Mouse (Mus musculus) intestine, embryonic 16.5 days (tissue): Measurements from ENCODE around the gene Pus1. TPM values are rescaled to one million over a fixed set of nuclear protein-coding genes. Genes with fewer than 3 reads are reported as not detected.

ENCODE experiments used
- ATAC-seq: fragments of 200-750 bp; cut with Nextera tagmentation; 2 replicates; pipeline ENCODE4 v1.8.0; 2017; ENCODE audit warnings: moderate TSS enrichment, moderate library complexity
- H3K27ac ChIP-seq: fragments of 300-500 bp; sonication (generic); 2 replicates; pipeline ENCODE4 v1.5.1; 2014; ENCODE audit warnings: mild to moderate bottlenecking, low read length
- H3K27me3 ChIP-seq: fragments of 300-500 bp; sonication (generic); replicated peaks from 2 replicates; pipeline ENCODE4 v1.6.1; 2014; ENCODE audit warnings: low read length, control low read depth, mixed read lengths; ENCODE audit not compliant: control insufficient read depth, insufficient read depth
- H3K36me3 ChIP-seq: fragments of 300-500 bp; sonication (generic); 2 replicates; pipeline ENCODE4 v1.6.1; 2014; ENCODE audit warnings: low read length, control low read depth; ENCODE audit not compliant: control insufficient read depth, insufficient read depth
- H3K4me1 ChIP-seq: fragments of 300-500 bp; sonication (generic); 2 replicates; pipeline ENCODE4 v1.6.1; 2014; ENCODE audit warnings: low read length, control low read depth, mixed read lengths; ENCODE audit not compliant: control insufficient read depth, insufficient read depth
- H3K4me2 ChIP-seq: fragments of 300-500 bp; sonication (generic); 2 replicates; pipeline ENCODE4 v1.6.1; 2014; ENCODE audit warnings: low read depth, low read length, control low read depth
- H3K4me3 ChIP-seq: fragments of 300-500 bp; sonication (generic); 2 replicates; pipeline ENCODE4 v1.5.1; 2014; ENCODE audit warnings: mild to moderate bottlenecking, low read length
- H3K9ac ChIP-seq: fragments of 300-500 bp; sonication (generic); 2 replicates; pipeline ENCODE4 v1.6.1; 2014; ENCODE audit warnings: low read depth, low read length
- H3K9me3 ChIP-seq: fragments of 300-500 bp; sonication (generic); 2 replicates; pipeline ENCODE4 v1.6.1; 2016; ENCODE audit warnings: low read length, control low read depth; ENCODE audit not compliant: control insufficient read depth
- WGBS: fragments of 180-500 bp; shearing (Covaris S2); extraction: QIAGEN DNeasy Blood & Tissue Kit; methylation state at CpG from one replicate; pipeline ENCODE4 v1.1.7; 2014; 5-methylcytosine and 5-hydroxymethylcytosine counted together
- polyA plus RNA-seq: library from polyadenylated mRNA; unstranded; fragments of >200 nt; fragmentation: Nextera tagmentation; extraction: Ambion mirVana; gene quantifications from 2 replicates; pipeline ENCODE4 v1.2.1, GENCODE M21; 2015

Gene Pus1
- polyA plus RNA-seq: 66.8 and 67.0 TPM in 2 replicates

- Histone ChIP-seq H3K4me3 (peak within 1 kb of the TSS; percentile 82), H3K4me1 (0 out of 2 replicates have a peak, but pooled peaks cover 9% of the 10 kb centered on the region), H3K4me2 (peak within 1 kb of the TSS; percentile 87), H3K9me3 (no peaks in the 10 kb centered on the region), H3K9ac (peak within 1 kb of the TSS; percentile 88), H3K27me3 (no peaks in the 10 kb centered on the region), H3K27ac (peak within 1 kb of the TSS; percentile 50), H3K36me3 (peaks cover 13% of the 10 kb centered on the region; the same call in 1 of the 2 replicates)
- WGBS: under 1% methylated on average over 57 of the region's 57 CpGs
- peak; percentile 90 for ATAC-seq
Observed at GRCm38 (mm10) chr5:110779998-110780760, at the start of gene Pus1. Gene Pus1 (minus strand): TSS chr5:110780659.

GRCm38 (mm10) chr5:110827576-110827975 lies 47.1 kb upstream of the Pus1 start:
- 63% methylated on average over 5 of the region's 5 CpGs for WGBS
- no peak overlapping the region for H3K9ac ChIP-seq
- H3K4me3 ChIP-seq: no peak overlapping the region
- peak overlapping the region; percentile 68 for H3K27ac ChIP-seq
- ATAC-seq: peak; percentile 54
- no peaks in the 10 kb centered on the region for H3K27me3 ChIP-seq
- no peak overlapping the region for H3K4me2 ChIP-seq
- H3K36me3 ChIP-seq: no peaks in the 10 kb centered on the region
- no peaks in the 10 kb centered on the region for H3K9me3 ChIP-seq
- H3K4me1 ChIP-seq: peaks cover 14% of the 10 kb centered on the region

DNA sequence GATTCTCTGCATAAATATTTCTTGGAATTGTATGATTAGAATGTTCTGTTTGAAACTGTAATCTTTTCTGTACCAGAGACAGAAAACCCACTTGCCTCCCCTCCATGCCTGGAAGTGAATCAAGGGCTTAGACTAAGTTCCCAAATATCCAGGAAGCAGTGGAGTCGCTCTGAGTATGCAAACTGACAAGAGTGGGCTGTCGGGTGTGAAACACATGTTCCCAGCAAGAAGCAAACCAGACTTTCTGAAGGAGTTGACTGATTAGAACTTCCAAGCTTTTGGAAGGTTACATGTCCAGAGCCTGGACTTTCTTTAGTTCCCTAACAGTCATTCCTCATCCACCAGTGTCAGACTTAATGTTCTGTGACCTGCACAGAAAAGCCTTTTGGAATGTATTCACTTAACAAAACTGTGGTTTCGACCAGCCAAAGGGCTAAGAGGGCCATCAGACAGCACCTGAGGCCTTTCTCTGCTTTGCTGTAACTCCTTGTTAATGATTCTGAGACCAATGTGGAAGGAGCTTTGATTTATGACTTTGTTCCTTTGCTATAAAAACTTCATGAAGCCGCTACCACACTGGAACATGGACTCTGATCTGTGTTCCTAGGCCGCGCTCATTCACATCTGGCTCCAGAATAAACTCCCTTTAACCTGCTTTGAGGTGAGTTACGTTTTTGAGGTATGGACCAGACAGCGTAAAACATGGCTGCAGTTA lies 46.5 kb upstream of the Pus1 start:
- peak; percentile 84 for ATAC-seq
- H3K36me3 ChIP-seq: no peaks in the 10 kb centered on the region

GRCm38 (mm10) chr5:110824421-110824820 lies 44.0 kb upstream of the Pus1 start:
- WGBS: 73% methylated on average over 4 of the region's 4 CpGs
- H3K27ac ChIP-seq: peak overlapping the region; percentile 41; the same call in 1 of the 2 replicates
- no peak overlapping the region for H3K4me3 ChIP-seq
- no peaks in the 10 kb centered on the region for H3K9me3 ChIP-seq
- no peak overlapping the region for H3K4me2 ChIP-seq
- H3K36me3 ChIP-seq: no peaks in the 10 kb centered on the region
- H3K4me1 ChIP-seq: peaks cover 14% of the 10 kb centered on the region
- no peak overlapping the region for H3K9ac ChIP-seq
- H3K27me3 ChIP-seq: no peaks in the 10 kb centered on the region
- ATAC-seq: peak; percentile 52

More for the DNA sequence above, 46.5 kb upstream of the Pus1 start:
- H3K4me3 ChIP-seq: no peak overlapping the region
- H3K27ac ChIP-seq: peak overlapping the region; percentile 73
- H3K9me3 ChIP-seq: no peaks in the 10 kb centered on the region
- WGBS: 51% methylated on average over 8 of the region's 8 CpGs
- no peak overlapping the region for H3K9ac ChIP-seq
- H3K4me2 ChIP-seq: no peak overlapping the region
- peaks cover 14% of the 10 kb centered on the region for H3K4me1 ChIP-seq
- H3K27me3 ChIP-seq: no peaks in the 10 kb centered on the region

DNA sequence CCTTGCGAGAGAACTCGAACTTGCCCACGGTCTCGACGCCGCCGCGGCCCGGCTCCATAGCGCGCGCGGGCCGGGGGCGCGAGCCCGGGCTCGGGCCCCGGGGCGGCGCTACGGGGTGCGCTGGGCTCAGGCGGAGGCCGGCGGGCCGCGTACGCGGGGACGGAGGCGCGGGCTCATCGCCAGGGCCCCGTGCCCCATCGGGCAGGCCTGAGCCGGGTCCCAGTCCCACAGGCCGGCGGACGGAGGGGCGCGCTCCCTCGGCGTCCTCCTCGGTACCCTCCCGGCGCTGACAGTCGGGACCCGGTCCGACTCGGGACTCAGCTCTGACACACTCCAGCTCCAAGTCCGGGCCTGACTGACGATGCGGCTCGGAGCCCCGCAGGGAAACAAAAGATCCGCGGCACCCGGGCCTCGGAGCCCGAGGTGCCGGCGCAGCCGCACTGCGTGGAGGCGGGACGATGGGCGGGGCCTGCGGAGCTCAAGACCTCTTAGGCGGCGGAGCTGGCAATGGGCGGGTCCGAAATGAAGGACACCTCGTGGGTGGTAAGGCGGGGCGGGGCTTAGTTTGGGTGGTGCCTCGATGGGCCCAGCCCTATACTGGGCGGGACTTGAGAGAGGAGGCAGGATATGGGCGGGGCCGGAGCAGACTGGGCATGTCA lies 29.3 kb upstream of the Pus1 start, which contains the start of gene Ulk1:
TSS of gene Ulk1 (minus strand) at position 431 of the 659 bp plus-strand sequence.
- Histone ChIP-seq H3K4me2 (peak within 1 kb of the TSS; percentile 97), H3K27ac (peak within 1 kb of the TSS; percentile 83), H3K9ac (peak within 1 kb of the TSS; percentile 94), H3K27me3 (no peaks in the 10 kb centered on the region), H3K4me1 (peaks cover 19% of the 10 kb centered on the region), H3K4me3 (peak within 1 kb of the TSS; percentile 94), H3K36me3 (peaks cover 3% of the 10 kb centered on the region; the same call in 1 of the 2 replicates), H3K9me3 (no peaks in the 10 kb centered on the region)
- WGBS: under 1% methylated on average over 78 of the region's 80 CpGs
- peak; percentile 93 for ATAC-seq

GRCm38 (mm10) chr5:110808821-110809666 lies 28.6 kb upstream of the Pus1 start:
- Histone ChIP-seq H3K9me3 (no peaks in the 10 kb centered on the region), H3K36me3 (peaks cover 3% of the 10 kb centered on the region; the same call in 1 of the 2 replicates), H3K4me1 (peaks cover 19% of the 10 kb centered on the region), H3K4me3 (peak overlapping the region; percentile 94), H3K4me2 (peak overlapping the region; percentile 97), H3K27ac (peak overlapping the region; percentile 83), H3K27me3 (no peaks in the 10 kb centered on the region), H3K9ac (peak overlapping the region; percentile 94)
- WGBS: 1% methylated on average over 27 of the region's 27 CpGs
- peak; percentile 0; the same call in 1 of the 2 replicates for ATAC-seq

GRCm38 (mm10) chr5:110808061-110808631 lies 27.7 kb upstream of the Pus1 start:
- peak; percentile 76 for ATAC-seq
- Histone ChIP-seq H3K4me3 (peak overlapping the region; percentile 94), H3K36me3 (peaks cover 3% of the 10 kb centered on the region; the same call in 1 of the 2 replicates), H3K9ac (peak overlapping the region; percentile 94), H3K4me1 (peaks cover 19% of the 10 kb centered on the region), H3K27ac (peak overlapping the region; percentile 77), H3K4me2 (peak overlapping the region; percentile 97), H3K9me3 (no peaks in the 10 kb centered on the region), H3K27me3 (no peaks in the 10 kb centered on the region)
- WGBS: 1% methylated on average over 14 of the region's 14 CpGs

DNA sequence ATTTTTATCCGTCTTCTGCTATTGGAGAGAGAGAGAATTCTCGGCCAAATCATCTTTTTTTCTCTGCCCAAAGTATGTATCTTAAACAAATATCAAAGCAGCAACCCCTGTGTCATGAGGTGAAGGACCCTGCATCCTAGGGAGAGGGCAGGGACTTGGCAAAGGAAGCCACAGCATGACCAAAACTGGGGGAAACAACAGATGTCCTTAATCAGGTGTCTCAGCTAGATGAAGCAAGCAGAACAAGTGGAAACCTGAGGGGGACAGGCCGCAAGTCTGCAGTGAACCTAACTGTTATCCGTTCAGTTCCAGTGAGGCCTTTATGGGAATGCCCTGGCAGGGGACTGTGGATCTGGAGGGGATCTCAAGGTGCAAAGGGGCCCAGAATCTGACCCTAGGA lies 27.0 kb upstream of the Pus1 start:
- H3K36me3 ChIP-seq: peaks cover 3% of the 10 kb centered on the region; the same call in 1 of the 2 replicates
- no peak for ATAC-seq
- H3K9ac ChIP-seq: peak overlapping the region; percentile 94
- no peaks in the 10 kb centered on the region for H3K9me3 ChIP-seq
- 75% methylated on average over 4 of the region's 4 CpGs for WGBS
- H3K27ac ChIP-seq: peak overlapping the region; percentile 77
- H3K27me3 ChIP-seq: no peaks in the 10 kb centered on the region
- peak overlapping the region; percentile 94 for H3K4me3 ChIP-seq
- peak overlapping the region; percentile 97 for H3K4me2 ChIP-seq
- peaks cover 19% of the 10 kb centered on the region for H3K4me1 ChIP-seq
